Mouse (Mus musculus) thymus, postnatal 14 days (tissue): ENCODE results near the gene Celf2.

Source experiments
- DNase-seq: peaks from one replicate; pipeline ENCODE4 v3.0.0; 2021

Celf2 gene

DNA sequence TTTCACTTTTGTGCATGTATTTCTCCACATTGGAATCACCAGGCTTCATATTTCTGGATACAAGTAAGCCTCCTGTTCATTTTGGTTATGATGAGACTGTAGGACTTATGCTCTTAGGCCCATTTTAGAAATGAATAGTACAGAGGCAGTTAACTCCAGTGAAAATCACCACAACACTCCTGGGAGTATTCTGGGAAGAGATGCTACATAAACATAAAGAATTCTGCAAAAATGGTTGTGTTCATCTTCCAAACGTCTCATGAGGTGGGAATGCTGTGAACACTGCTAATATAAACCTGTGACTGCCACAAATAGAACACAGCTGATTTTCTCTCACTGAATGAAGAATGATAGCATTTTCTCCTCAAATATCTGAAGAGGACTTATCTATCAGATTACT, 130.6 kb downstream of the Celf2 start:
- DNase-seq: no peak

DNA sequence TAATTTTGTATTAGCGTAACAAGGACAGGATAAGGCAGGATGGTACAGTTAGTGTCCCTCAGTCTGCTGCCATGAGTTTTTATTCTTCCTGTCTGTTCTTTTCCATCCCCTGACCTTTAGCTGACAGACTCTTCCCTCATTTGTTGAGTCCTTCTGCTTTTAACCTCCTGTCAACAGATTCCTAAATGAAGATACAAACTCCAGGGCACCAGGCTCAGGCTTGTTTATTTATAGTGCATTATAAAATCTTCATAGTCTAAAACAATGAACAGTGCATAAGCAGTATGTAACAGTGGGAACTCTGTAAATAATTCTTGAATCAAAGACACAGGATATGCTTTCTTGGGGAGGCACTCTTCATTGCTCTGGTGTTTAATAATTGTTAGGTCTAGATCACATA, 131.5 kb downstream of the Celf2 start:
- DNase-seq: no peak

- no peak for DNase-seq
Observed at GRCm38 (mm10) chr2:7367738-7368137, 141.6 kb downstream of the Celf2 start.

- DNase-seq: no peak
Observed at GRCm38 (mm10) chr2:7359557-7359956, 149.8 kb downstream of the Celf2 start.

DNA sequence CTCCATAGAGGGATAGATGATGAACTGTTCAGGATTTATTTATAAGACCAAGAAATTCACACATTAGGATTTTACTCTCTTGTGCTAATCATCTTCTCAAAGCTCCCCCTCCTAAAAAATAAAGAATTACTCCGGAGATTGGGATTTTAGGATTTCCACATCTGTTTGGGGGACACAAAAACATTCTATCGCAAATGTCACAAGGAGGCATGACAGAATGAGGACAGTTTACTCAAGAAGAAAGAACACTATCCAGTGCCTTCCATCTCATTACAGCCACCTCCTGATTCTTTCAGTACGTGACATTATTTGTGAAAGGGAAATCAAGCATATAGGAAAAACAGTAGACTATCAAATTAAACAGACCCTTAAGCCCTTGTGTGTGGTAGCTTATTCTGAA, 150.5 kb downstream of the Celf2 start:
- DNase-seq: no peak

- DNase-seq: no peak
Observed at GRCm38 (mm10) chr2:7351234-7351633, 158.1 kb downstream of the Celf2 start.

DNA sequence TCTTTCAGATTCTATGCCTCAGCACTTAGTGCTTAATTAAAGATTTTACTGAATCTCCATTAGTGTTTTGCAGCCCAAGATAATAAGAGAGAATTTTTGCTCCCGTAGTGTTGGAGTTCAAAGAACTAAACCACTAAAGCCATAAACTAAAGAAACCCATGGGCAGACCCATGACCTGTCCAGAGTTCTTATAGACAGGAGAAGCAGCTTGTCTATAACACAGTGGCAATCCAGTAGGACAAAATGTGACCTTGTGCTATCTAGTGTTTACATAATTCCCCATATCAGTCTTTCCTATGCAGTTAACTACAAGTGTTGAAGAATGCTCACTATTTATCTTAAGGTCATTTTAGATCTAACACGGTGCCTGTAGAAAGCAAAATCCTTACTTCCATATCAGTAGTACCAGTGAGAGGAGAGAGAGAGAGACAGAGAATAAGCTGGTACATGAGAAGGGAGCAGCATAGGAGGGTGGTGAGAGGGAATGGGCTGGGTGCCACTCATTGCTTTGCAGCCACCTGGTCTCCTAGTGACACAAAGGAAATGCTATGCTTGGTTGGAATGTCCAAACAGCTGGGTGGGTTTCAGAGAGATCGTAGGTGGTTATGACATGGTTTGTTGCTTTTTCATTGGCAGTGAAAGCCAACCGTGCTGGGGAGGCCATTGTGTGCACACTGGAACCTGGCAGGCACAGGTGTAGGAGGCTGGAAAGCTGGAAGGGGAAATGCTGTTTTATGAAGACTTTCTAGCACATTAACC, 162.5 kb downstream of the Celf2 start:
- no peak for DNase-seq

- no peak for DNase-seq
Observed at GRCm38 (mm10) chr2:7344951-7345350, 164.4 kb downstream of the Celf2 start.

DNA sequence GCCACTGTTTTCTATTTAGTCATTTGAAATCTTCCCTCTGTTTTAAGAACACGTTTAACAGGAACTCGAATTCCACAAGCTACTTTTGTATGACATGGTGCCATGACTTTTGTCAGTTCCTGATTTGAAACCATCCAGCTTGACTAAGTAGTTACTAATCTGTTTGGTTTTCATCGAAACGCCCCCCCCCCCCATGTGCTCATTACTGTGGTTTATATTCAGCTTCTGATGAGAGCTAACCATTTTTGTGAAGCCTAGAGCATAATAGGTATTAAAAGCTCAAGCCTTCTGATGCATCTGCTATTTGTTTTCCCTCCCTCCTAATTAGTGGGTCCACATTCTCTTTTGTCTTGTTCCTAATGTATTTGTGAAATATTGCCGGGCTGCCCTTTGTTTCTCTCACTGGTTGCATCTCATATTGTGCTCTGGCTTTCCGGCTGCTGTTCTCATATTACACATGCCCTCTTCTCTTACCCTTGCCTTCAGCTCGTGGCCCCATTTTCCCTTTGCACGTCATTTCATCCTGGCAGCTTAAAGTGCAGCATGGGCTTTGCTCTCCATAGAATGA, 166.4 kb downstream of the Celf2 start:
- DNase-seq: no peak

DNA sequence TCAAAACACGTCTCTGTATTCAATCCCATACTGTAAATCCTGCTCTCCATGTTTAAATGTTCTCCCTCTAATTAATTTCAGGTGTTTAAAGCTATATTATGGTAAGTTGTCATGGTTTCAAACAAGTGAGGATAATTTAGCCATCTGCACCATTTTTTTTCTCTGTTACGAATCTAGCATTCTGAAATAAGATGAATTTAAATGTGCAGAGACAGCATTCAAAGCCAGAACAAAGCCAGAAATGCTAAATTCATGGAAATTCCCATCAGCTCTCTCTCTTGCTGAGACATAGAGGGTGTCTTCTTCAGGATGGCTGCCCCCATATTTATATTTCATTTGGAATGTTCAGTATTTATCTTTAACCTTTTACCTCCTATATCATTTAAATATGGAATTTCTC, 174.5 kb downstream of the Celf2 start:
- no peak for DNase-seq

DNA sequence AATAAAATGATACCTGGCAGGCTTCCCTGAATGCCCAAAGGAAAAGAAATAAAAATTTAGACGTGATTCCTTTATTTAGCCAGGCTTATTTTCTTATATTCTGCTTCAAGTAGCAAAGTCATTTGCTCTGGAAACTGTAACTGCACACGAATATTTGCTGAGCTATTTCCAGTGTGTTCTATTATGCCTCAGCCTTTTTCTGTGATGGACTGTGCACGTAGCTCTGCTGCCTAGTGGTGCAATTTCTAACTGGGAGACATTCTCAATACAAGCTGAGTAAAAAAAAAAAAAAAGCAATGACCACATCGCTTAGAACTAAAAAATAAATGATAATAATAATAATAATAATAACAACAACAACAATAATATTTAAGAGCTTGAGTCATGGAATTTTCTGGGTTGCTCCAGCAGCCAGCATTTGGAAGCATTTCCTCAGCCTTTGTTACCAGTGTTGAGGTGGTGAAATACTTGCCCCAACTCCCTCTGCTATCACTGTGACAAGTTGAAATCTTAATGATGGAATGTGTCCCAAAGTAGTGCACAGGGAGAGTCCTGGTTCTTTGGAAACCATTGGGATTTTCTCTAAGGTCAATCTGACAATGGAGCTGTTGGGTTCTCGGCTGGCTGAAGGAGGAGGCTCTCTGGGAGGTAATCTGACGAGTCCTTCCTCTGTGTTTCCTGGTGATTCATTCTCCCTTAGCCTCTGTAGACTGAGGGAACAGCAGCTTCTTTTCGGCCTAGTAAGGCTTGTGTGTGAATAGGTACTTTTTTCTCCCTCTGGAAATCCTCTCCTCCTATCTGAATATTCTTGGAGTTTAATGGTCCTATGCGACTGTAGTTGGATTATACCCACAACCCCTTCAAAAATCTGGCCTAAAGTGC, 181.1 kb downstream of the Celf2 start:
- no peak for DNase-seq

DNA sequence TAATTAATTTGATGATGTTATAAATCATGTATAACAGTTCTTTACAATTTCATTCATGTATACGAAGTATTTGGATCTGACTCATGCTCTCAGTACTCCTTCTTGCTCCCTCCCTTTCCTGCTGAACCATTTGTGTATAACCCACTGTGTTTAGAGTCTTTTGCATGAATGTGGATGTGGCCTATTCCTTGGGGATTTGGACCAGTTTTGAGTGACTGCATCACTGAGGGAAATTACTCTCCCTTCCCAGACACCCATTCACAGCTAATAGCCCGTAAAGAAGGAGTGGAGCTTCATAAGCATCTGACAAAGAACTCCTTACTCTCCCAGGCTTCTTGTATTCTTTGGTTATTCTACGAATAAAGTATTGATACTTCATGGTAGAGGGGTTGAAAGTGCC, 189.6 kb downstream of the Celf2 start:
- DNase-seq: no peak

DNA sequence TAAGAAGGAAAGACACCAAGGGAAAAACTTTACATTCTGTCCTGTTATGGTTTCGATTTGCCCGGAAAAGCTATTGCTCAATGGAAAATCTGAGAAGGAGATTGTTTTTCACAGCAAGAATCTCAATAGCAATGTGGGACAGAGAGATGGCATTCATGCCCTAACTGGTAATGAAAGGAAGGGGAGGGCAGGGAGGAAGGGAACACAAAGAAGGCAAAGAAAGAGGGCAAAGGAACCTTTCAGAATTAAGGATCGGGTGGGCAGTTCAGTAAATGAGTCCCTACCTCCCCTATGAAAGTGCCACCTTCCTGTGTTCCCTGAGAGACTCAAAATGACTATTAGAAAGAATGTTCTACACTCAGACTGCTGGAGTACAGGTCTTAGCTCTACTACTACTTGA, 197.6 kb downstream of the Celf2 start:
- DNase-seq: no peak

GRCm38 (mm10) chr2:7310840-7311182, 198.6 kb downstream of the Celf2 start:
- DNase-seq: no peak

- no peak for DNase-seq
Observed at GRCm38 (mm10) chr2:7310129-7310839, 199.1 kb downstream of the Celf2 start.

DNA sequence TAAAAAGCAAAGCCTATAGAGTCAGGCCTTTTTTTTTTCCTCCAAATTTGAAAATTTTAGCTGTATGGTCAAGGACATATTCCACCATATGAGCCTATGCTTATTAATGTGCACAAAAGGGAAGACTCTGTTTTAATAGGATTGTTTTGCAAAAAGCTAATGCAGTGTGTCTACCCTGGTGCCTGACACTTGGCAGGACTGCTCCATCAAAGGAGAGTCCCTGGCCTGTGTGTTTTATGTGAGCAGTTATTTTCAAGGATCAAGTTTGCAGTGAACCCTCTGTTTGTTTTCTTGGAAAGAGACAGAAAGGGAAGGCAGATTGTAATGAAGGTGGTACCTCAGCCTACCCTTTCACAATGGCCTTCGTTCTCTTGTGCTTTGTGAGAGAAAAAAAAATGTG, 200.0 kb downstream of the Celf2 start:
- DNase-seq: no peak

DNA sequence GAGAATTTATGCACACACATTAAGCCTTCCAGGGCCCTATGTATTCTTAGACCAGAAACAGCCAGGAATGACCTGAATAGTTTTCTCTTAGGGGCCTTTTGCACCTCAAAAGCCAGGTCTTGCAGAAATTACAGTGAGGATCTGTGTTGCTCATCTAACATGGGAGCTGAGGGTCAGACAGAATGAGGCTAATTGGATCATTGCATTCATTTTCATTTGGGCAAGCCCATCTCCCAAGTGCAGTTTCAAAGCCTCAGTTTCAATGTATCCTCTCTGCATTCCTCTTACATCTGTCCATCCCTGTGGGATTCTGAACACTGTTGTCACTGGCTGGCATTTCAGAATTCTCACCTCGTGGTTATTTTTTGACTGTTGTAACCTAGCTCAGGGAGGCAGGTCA, 200.6 kb downstream of the Celf2 start:
- no peak for DNase-seq

- no peak for DNase-seq
Observed at GRCm38 (mm10) chr2:7287434-7287833, 221.9 kb downstream of the Celf2 start.

- DNase-seq: no peak
Observed at GRCm38 (mm10) chr2:7273214-7273613, 236.1 kb downstream of the Celf2 start.

- peak; percentile 51 for DNase-seq
Observed at GRCm38 (mm10) chr2:7270051-7270450, 239.3 kb downstream of the Celf2 start.

DNA sequence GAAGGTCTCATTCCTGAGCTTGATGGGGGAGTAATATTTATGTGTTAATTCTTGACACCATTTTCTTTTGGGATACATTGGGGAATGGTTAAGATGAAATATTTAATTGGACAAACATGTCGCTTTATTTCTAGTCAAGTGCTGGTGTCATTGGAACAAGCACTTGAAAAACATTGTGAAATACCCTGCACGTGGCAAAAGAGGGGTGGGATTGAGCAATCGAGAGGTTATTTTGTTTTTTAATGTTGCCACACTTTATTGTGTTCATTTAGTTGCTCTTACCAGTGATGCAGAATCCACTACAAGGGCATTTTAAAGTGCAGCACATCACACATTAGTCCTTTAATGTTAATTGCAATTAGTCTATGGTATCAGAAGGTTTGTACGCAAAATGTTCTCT, 242.2 kb downstream of the Celf2 start:
- DNase-seq: no peak

DNA sequence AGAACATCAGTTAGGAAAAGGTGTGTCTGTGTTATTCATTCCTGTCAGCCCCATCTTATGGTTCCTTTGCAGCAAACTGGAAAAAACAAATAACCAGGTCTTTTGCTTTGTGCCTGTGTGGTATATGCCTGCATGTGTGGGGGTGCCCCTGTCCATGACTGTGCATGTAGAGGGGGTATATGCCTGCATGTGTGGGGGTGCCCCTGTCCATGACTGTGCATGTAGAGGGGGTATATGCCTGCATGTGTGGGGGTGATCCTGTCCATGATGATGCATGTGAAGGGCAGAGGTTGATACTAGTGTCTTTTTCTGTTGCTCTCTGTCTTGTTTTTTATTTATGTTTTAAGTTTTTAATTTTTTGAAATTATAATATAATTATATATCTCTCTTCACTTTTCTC, 246.7 kb downstream of the Celf2 start:
- DNase-seq: peak; percentile 3

DNA sequence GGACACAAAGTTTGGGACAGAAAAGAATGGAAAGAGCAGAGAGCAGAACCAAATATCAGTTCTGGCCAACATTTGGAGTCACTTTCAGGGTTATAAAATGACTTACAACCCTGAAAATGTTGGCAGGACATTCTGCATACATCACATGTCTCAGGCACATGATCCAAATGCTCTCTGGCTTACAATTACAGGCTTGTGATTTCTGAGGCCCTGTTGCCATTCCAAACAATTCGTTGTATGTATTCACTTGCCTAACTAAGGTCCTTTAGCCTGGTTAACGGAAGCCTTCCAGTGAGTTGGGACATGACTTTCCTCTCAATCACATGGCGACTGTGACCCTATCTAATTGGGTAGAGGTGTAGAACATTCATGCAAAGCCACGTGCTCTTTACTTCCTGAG, 249.2 kb downstream of the Celf2 start:
- no peak for DNase-seq
